Mouse (Mus musculus): ENCODE data around the gene Gm7534.

Gene Gm7534

GRCm38 (mm10) chr4:134202904-134203303 lies at the start of gene Gm7534:
TSS of gene Gm7534 (minus strand) at chr4:134203004.
- DNase-seq = no peak

GRCm38 (mm10) chr4:134252131-134252910 lies 49.5 kb upstream of the Gm7534 start:
- DNase-seq = no peak

GRCm38 (mm10) chr4:134251241-134252130 lies 48.7 kb upstream of the Gm7534 start:
- DNase-seq = peak; percentile 52 to 58

- DNase-seq = no peak
Observed at GRCm38 (mm10) chr4:134250930-134251240, 48.1 kb upstream of the Gm7534 start.

GRCm38 (mm10) chr4:134250116-134250929 lies 47.5 kb upstream of the Gm7534 start:
- no peak for DNase-seq

GRCm38 (mm10) chr4:134249651-134250050 lies 46.8 kb upstream of the Gm7534 start:
- peak; percentile 74 to 84 for DNase-seq

- DNase-seq = peak; percentile 26 to 45
Observed at GRCm38 (mm10) chr4:134246719-134247258, 44.0 kb upstream of the Gm7534 start, which contains the start of gene Gm30191. TSS of gene Gm30191 (plus strand) at chr4:134246935.

- DNase-seq = no peak
Observed at GRCm38 (mm10) chr4:134246256-134246655, 43.5 kb upstream of the Gm7534 start.

- DNase-seq = peak; percentile 96 to 98
Observed at GRCm38 (mm10) chr4:134245148-134245843, 42.5 kb upstream of the Gm7534 start, which contains the start of gene Zfp593. TSS of gene Zfp593 (minus strand) at chr4:134245592.

GRCm38 (mm10) chr4:134243516-134244250 lies 40.9 kb upstream of the Gm7534 start, which contains the start of gene E130218I03Rik:
TSS of gene E130218I03Rik (plus strand) at chr4:134243662.
- no peak for DNase-seq

- peak in 1 of 2 experiments; percentile 30 for DNase-seq
Observed at GRCm38 (mm10) chr4:134238686-134239085, 35.9 kb upstream of the Gm7534 start.

- peak; percentile 76 to 89 for DNase-seq
Observed at GRCm38 (mm10) chr4:134238279-134238651, 35.5 kb upstream of the Gm7534 start, which contains the start of gene Cnksr1. TSS of gene Cnksr1 (minus strand) at chr4:134238399.

- no peak for DNase-seq
Observed at GRCm38 (mm10) chr4:134237582-134238278, 34.9 kb upstream of the Gm7534 start.

- DNase-seq = no peak
Observed at GRCm38 (mm10) chr4:134234876-134235275, 32.1 kb upstream of the Gm7534 start.

- DNase-seq = no peak
Observed at GRCm38 (mm10) chr4:134230431-134230830, 27.6 kb upstream of the Gm7534 start.

GRCm38 (mm10) chr4:134227194-134227593 lies 24.4 kb upstream of the Gm7534 start, which contains the start of gene Catsper4:
TSS of gene Catsper4 (minus strand) at chr4:134227383.
- no peak for DNase-seq

- no peak for DNase-seq
Observed at GRCm38 (mm10) chr4:134222793-134223600, 20.2 kb upstream of the Gm7534 start.

GRCm38 (mm10) chr4:134206488-134207053 lies 3.8 kb upstream of the Gm7534 start:
- DNase-seq = no peak

GRCm38 (mm10) chr4:134203340-134203896 lies 614 bp upstream of the Gm7534 start:
- DNase-seq = no peak

Measured in cerebellum, postnatal 25 days (tissue).